Mouse (Mus musculus) hindbrain, embryonic 13.5 days (tissue): ENCODE results near the gene Rapgef5. TPM values are rescaled to one million over a fixed set of nuclear protein-coding genes. Genes with fewer than 3 reads are reported as not detected.
"Not testable (repeated sequence)": the region's sequence is repeated elsewhere in the genome, so short reads cannot be mapped to it uniquely, and the experiment has no call there.

Experiments used
- ATAC-seq: fragments of 200-750 bp; cut with Nextera tagmentation; 2 replicates; pipeline ENCODE4 v1.8.0; 2017; ENCODE audit warnings: moderate TSS enrichment; ENCODE audit not compliant: low FRiP score
- H3K27ac ChIP-seq: fragments of 300-500 bp; sonication (generic); 2 replicates; pipeline ENCODE4 v1.5.1; 2015; ENCODE audit warnings: inconsistent platforms, mild to moderate bottlenecking, moderate library complexity
- H3K27me3 ChIP-seq: fragments of 300-500 bp; sonication (generic); 2 replicates; pipeline ENCODE4 v1.6.1; 2015; ENCODE audit warnings: mild to moderate bottlenecking, inconsistent platforms
- H3K36me3 ChIP-seq: fragments of 300-500 bp; sonication (generic); 2 replicates; pipeline ENCODE4 v1.6.1; 2015; ENCODE audit warnings: mild to moderate bottlenecking, inconsistent platforms
- H3K4me1 ChIP-seq: fragments of 300-500 bp; sonication (generic); replicated peaks from 2 replicates; pipeline ENCODE4 v1.6.1; 2015; ENCODE audit warnings: inconsistent platforms
- H3K4me2 ChIP-seq: fragments of 300-500 bp; sonication (generic); 2 replicates; pipeline ENCODE4 v1.6.1; 2015; ENCODE audit warnings: inconsistent platforms, mild to moderate bottlenecking, moderate library complexity
- H3K4me3 ChIP-seq: fragments of 300-500 bp; sonication (generic); 2 replicates; pipeline ENCODE4 v1.5.1; 2015; ENCODE audit warnings: mild to moderate bottlenecking, inconsistent platforms
- H3K9ac ChIP-seq: fragments of 300-500 bp; sonication (generic); 2 replicates; pipeline ENCODE4 v1.6.1; 2015; ENCODE audit warnings: mild to moderate bottlenecking, inconsistent platforms
- H3K9me3 ChIP-seq: fragments of 300-500 bp; sonication (generic); 2 replicates; pipeline ENCODE4 v1.6.1; 2016; ENCODE audit warnings: inconsistent platforms
- WGBS: fragments of 180-500 bp; shearing (Covaris S2); methylation state at CpG from one replicate; pipeline ENCODE4 v1.1.7; 2015; 5-methylcytosine and 5-hydroxymethylcytosine counted together
- polyA plus RNA-seq: library from polyadenylated mRNA; unstranded; fragments of >200 nt; fragmentation: Nextera tagmentation; extraction: Ambion mirVana; gene quantifications from 2 replicates; pipeline ENCODE4 v1.2.1, GENCODE M21; 2015

The Rapgef5 gene
- polyA plus RNA-seq, 1 experiment from 2014 or later = 52.4 TPM

DNA sequence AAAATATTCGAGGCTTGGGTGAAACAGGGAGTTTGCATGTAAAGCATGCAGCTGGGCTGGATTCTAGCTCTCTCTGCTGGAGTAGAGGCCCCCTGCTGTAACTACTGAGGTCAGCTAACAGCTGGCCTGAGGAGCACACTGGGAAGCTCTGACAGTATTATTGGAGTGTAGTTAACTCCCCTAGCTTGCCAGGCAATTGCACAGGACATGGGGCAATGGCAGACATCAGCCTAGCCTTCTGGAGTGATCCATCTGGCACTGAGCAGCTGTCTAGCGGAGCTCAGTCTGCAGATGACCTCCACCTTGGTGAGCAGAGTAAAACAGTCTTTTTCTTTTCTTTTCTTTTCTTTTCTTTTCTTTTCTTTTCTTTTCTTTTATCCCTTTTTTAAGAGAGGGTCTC lies 253.9 kb downstream of the Rapgef5 start:
- no peaks in the 10 kb centered on the region for H3K9me3 ChIP-seq
- H3K27me3 ChIP-seq = peaks cover 27% of the 10 kb centered on the region
- ATAC-seq = no peak
- 28% methylated on average over 2 of the region's 2 CpGs for WGBS
- no peak overlapping the region for H3K27ac ChIP-seq
- H3K9ac ChIP-seq = no peak overlapping the region
- no peaks in the 10 kb centered on the region for H3K36me3 ChIP-seq
- 0 out of 2 replicates have a peak, but pooled peaks cover 2% of the 10 kb centered on the region for H3K4me1 ChIP-seq
- H3K4me2 ChIP-seq = no peak overlapping the region
- no peak overlapping the region for H3K4me3 ChIP-seq

GRCm38 (mm10) chr12:117771156-117771555 lies 254.9 kb downstream of the Rapgef5 start:
- Histone ChIP-seq H3K9me3 (no peaks in the 10 kb centered on the region), H3K4me3 (no peak overlapping the region), H3K27me3 (peaks cover 23% of the 10 kb centered on the region), H3K9ac (no peak overlapping the region), H3K36me3 (no peaks in the 10 kb centered on the region), H3K4me2 (no peak overlapping the region), H3K4me1 (0 out of 2 replicates have a peak, but pooled peaks cover 2% of the 10 kb centered on the region), H3K27ac (no peak overlapping the region)
- ATAC-seq = no peak
- 78% methylated on average over 4 of the region's 4 CpGs for WGBS

- Histone ChIP-seq H3K27me3 (peaks cover 23% of the 10 kb centered on the region), H3K4me1 (0 out of 2 replicates have a peak, but pooled peaks cover 2% of the 10 kb centered on the region), H3K27ac (no peak overlapping the region), H3K4me2 (no peak overlapping the region), H3K36me3 (no peaks in the 10 kb centered on the region), H3K9me3 (no peaks in the 10 kb centered on the region), H3K4me3 (no peak overlapping the region), H3K9ac (no peak overlapping the region)
- WGBS = 0% methylated on average over 2 of the region's 2 CpGs
- ATAC-seq = 0 out of 2 replicates have a peak, but pooled peaks have one; percentile 44
Observed at GRCm38 (mm10) chr12:117772638-117773037, 256.4 kb downstream of the Rapgef5 start.

DNA sequence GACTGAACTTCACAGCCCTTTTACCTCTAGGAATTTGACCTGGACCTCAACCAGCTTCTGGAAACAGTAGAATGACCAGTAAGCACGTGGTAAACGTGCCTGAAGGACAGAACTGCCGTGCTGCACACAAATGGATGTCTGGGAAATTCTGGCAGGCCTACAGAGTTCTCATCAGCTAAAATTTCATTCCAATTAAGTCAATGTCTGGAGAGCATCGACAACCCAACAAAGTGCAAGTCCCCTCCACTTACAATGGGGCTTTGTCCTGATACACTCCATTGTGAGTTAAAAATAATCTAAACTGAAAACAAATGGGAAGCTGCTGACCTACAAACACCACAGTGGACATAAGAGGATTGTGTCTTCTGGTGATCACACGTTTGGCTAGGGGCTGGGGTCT lies 260.6 kb downstream of the Rapgef5 start:
- Histone ChIP-seq H3K27ac (no peak overlapping the region), H3K27me3 (peaks cover 4% of the 10 kb centered on the region; the same call in 1 of the 2 replicates), H3K4me1 (no peaks in the 10 kb centered on the region), H3K36me3 (no peaks in the 10 kb centered on the region), H3K9ac (no peak overlapping the region), H3K9me3 (no peaks in the 10 kb centered on the region), H3K4me3 (no peak overlapping the region), H3K4me2 (no peak overlapping the region)
- WGBS = 71% methylated on average over 5 of the region's 5 CpGs
- no peak for ATAC-seq

DNA sequence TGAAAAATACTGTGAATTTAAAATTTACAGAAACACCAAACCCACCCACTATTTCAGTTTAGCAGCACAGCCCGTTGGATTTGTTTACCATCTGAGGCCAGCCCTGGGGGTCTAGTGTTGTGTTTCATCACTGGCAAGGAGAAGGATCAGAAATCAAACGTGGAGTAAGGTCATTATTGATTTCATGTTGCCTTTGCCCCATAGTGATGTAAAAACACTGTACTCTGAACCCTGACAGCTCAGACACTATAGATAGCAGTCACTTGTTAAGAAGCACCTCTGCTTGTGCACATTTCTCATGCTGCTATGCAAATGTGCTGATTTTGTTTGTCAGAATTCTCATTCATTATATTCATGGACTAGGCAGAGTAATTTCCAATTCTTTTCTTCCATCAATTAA lies 265.1 kb downstream of the Rapgef5 start:
- Histone ChIP-seq H3K36me3 (no peaks in the 10 kb centered on the region), H3K4me1 (0 out of 2 replicates have a peak, but pooled peaks cover 5% of the 10 kb centered on the region), H3K4me3 (no peak overlapping the region), H3K27me3 (no peaks in the 10 kb centered on the region), H3K9ac (no peak overlapping the region), H3K4me2 (no peak overlapping the region), H3K27ac (no peak overlapping the region), H3K9me3 (no peaks in the 10 kb centered on the region)
- ATAC-seq = no peak
- 51% methylated on average over 2 of the region's 2 CpGs for WGBS

GRCm38 (mm10) chr12:117783426-117783825 lies 267.1 kb downstream of the Rapgef5 start:
- no peak overlapping the region for H3K9ac ChIP-seq
- H3K27me3 ChIP-seq = peaks cover 16% of the 10 kb centered on the region
- ATAC-seq = no peak
- H3K4me3 ChIP-seq = no peak overlapping the region
- no peaks in the 10 kb centered on the region for H3K36me3 ChIP-seq
- no peaks in the 10 kb centered on the region for H3K9me3 ChIP-seq
- 21% methylated on average over 1 of the region's 1 CpGs for WGBS
- H3K4me1 ChIP-seq = peaks cover 11% of the 10 kb centered on the region
- H3K27ac ChIP-seq = no peak overlapping the region
- no peak overlapping the region for H3K4me2 ChIP-seq

- Histone ChIP-seq H3K4me1 (peaks cover 18% of the 10 kb centered on the region), H3K4me3 (no peak overlapping the region), H3K9ac (no peak overlapping the region), H3K9me3 (no peaks in the 10 kb centered on the region), H3K4me2 (no peak overlapping the region), H3K27me3 (peaks cover 21% of the 10 kb centered on the region), H3K27ac (no peak overlapping the region), H3K36me3 (no peaks in the 10 kb centered on the region)
- 19% methylated on average over 6 of the region's 6 CpGs for WGBS
- ATAC-seq = no peak
Observed at GRCm38 (mm10) chr12:117786621-117787020, 270.3 kb downstream of the Rapgef5 start.

- Histone ChIP-seq H3K4me3 (peak overlapping the region; percentile 30), H3K4me2 (peak overlapping the region; percentile 60), H3K9me3 (no peaks in the 10 kb centered on the region), H3K27ac (no peak overlapping the region), H3K36me3 (no peaks in the 10 kb centered on the region), H3K9ac (no peak overlapping the region), H3K4me1 (peaks cover 13% of the 10 kb centered on the region), H3K27me3 (peaks cover 30% of the 10 kb centered on the region)
- WGBS = 12% methylated on average over 24 of the region's 24 CpGs
- peak; percentile 32; the same call in 1 of the 2 replicates for ATAC-seq
Observed at GRCm38 (mm10) chr12:117788513-117789011, 272.3 kb downstream of the Rapgef5 start.

- H3K27me3 ChIP-seq = peaks cover 30% of the 10 kb centered on the region
- H3K36me3 ChIP-seq = no peaks in the 10 kb centered on the region
- H3K4me2 ChIP-seq = peak overlapping the region; percentile 60
- no peak overlapping the region; the same call in 1 of the 2 replicates for H3K4me3 ChIP-seq
- no peak overlapping the region for H3K9ac ChIP-seq
- no peaks in the 10 kb centered on the region for H3K9me3 ChIP-seq
- H3K4me1 ChIP-seq = peaks cover 13% of the 10 kb centered on the region
- 22% methylated on average over 7 of the region's 7 CpGs for WGBS
- ATAC-seq = no peak
- no peak overlapping the region for H3K27ac ChIP-seq
Observed at GRCm38 (mm10) chr12:117789017-117789416, 272.7 kb downstream of the Rapgef5 start.

DNA sequence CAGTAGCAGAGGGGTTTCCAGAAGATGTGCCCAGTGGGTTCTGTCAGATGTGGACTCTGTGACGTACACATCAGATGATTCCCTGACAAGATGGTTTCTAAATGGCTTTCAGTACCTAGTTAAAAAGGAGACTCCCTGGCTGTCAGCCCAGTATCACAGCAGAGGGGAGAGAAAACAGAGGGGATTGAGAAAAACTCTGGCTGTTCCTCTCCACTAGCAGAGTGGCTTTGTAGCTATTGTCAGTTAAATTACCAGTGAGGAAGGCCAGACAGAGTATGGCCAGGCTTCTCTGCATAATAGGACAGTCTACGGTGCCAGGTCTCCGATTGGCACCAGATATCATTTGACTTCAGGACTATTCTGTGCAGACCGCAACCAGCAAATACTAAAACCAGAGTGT lies 279.0 kb downstream of the Rapgef5 start:
- Histone ChIP-seq H3K4me1 (no peaks in the 10 kb centered on the region), H3K9ac (no peak overlapping the region), H3K27me3 (peaks cover 14% of the 10 kb centered on the region), H3K36me3 (no peaks in the 10 kb centered on the region), H3K4me3 (no peak overlapping the region), H3K4me2 (no peak overlapping the region), H3K9me3 (no peaks in the 10 kb centered on the region), H3K27ac (no peak overlapping the region)
- WGBS = 57% methylated on average over 4 of the region's 4 CpGs
- ATAC-seq = no peak

DNA sequence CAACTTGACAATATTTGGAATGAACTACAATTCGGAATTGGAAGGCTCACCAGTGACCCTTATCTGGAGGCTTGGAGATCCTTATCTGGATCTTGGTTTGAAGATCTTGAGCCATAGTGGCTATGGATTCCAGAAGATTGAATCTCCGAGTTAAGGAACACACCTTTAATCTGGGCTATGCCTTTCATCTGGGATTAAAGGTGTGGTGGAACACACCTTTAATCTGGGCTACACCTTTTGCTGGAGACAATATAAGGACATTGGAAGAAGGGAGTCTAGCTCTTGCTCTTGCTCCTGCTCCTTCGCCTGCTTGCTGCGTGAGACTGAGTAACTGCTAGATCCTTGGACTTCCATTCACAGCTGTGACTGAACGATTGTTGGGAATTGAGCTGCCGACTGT lies 287.7 kb downstream of the Rapgef5 start, which contains the start of gene Cdca7l:
Gene Cdca7l, plus strand, starts transcription at position 301 of the 400 bp plus-strand sequence.
- Histone ChIP-seq H3K27me3 (peaks cover 22% of the 10 kb centered on the region), H3K4me1 (peaks cover 34% of the 10 kb centered on the region)
- H3K9me3 ChIP-seq, H3K4me2 ChIP-seq, H3K4me3 ChIP-seq, H3K36me3 ChIP-seq, H3K27ac ChIP-seq, ATAC-seq, H3K9ac ChIP-seq: not testable (repeated sequence)
- 86% methylated on average over 1 of the region's 6 CpGs for WGBS

DNA sequence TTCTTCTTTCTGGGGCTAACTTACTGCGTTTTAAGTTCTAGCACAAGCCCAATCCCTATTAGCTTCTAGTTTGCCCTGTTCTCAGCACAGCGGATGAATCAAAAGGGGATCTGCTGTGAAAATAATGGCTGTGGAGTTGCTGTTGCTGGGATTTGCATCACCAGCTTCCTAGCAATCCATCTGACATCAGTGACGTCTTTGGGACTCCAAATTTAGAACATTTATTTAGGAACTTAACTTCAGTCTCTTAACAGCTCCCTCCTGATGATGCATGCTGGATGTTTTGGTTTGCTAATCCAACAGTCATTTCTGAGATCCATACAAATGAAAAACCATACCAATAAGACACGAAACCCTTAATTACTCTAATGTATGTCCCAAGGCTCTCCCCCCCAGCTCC lies 289.3 kb downstream of the Rapgef5 start:
- Histone ChIP-seq H3K4me2 (peak overlapping the region; percentile 40), H3K9me3 (no peaks in the 10 kb centered on the region), H3K36me3 (no peaks in the 10 kb centered on the region), H3K4me3 (0 out of 2 replicates have a peak overlapping the region, but pooled peaks have one; percentile 2), H3K27me3 (peaks cover 22% of the 10 kb centered on the region), H3K9ac (peak overlapping the region; percentile 36; the same call in 1 of the 2 replicates), H3K4me1 (peaks cover 50% of the 10 kb centered on the region), H3K27ac (peak overlapping the region; percentile 31; the same call in 1 of the 2 replicates)
- WGBS = 71% methylated on average over 4 of the region's 4 CpGs
- no peak for ATAC-seq

- 19% methylated on average over 12 of the region's 12 CpGs for WGBS
- H3K9ac ChIP-seq = peak overlapping the region; percentile 36; the same call in 1 of the 2 replicates
Observed at GRCm38 (mm10) chr12:117806007-117806451, 289.8 kb downstream of the Rapgef5 start.

More at GRCm38 (mm10) chr12:117806007-117806451, 289.8 kb downstream of the Rapgef5 start:
- H3K27ac ChIP-seq = peak overlapping the region; percentile 31
- H3K27me3 ChIP-seq = peaks cover 25% of the 10 kb centered on the region
- peak overlapping the region; percentile 40 for H3K4me2 ChIP-seq
- H3K4me3 ChIP-seq = 0 out of 2 replicates have a peak overlapping the region, but pooled peaks have one; percentile 2
- peaks cover 52% of the 10 kb centered on the region for H3K4me1 ChIP-seq
- H3K9me3 ChIP-seq = no peaks in the 10 kb centered on the region
- no peaks in the 10 kb centered on the region for H3K36me3 ChIP-seq
- peak; percentile 50; the same call in 1 of the 2 replicates for ATAC-seq
